Mouse (Mus musculus) C2C12 (cell line): ENCODE data around the gene Stat3. TPM values are rescaled to one million over a fixed set of nuclear protein-coding genes. Genes with fewer than 3 reads are reported as not detected.

Experiments
- H3K27me3 ChIP-seq: one replicate; pipeline ENCODE4 v1.6.1; 2011; ENCODE audit not compliant: control insufficient read depth, insufficient read depth, insufficient read length
- H3K36me3 ChIP-seq: one replicate; pipeline ENCODE4 v1.6.1; 2011; ENCODE audit not compliant: control insufficient read depth, insufficient read depth
- H3K4me3 ChIP-seq: one replicate; pipeline ENCODE4 v1.5.1; 2011; ENCODE audit warnings: mild to moderate bottlenecking, control low read depth; ENCODE audit not compliant: poor library complexity, insufficient read depth, severe bottlenecking
- H3K79me2 ChIP-seq: one replicate; pipeline ENCODE4 v1.6.1; 2011; ENCODE audit not compliant: control insufficient read depth, insufficient read depth
- H3K79me3 ChIP-seq: one replicate; pipeline ENCODE4 v1.6.1; 2011; ENCODE audit warnings: low read depth, control low read depth
- H3ac ChIP-seq: one replicate; pipeline ENCODE3; 2011; ENCODE audit warnings: low read depth; ENCODE audit not compliant: control insufficient read depth, insufficient read length
- CEBPB ChIP-seq: IDR thresholded peaks from one replicate; pipeline ENCODE4 v1.6.1; 2011; ENCODE audit warnings: low read depth, mild to moderate bottlenecking, control low read depth, moderate library complexity
- CTCF ChIP-seq: IDR thresholded peaks from one replicate; pipeline ENCODE4 v1.5.1; 2011; ENCODE audit not compliant: control insufficient read depth, insufficient read depth, insufficient read length
- FOSL1 ChIP-seq: IDR thresholded peaks from one replicate; pipeline ENCODE4 v1.8.0; 2011; ENCODE audit warnings: mild to moderate bottlenecking, low read length; ENCODE audit not compliant: poor library complexity, insufficient read depth, severe bottlenecking
- MAX ChIP-seq: IDR thresholded peaks from one replicate; pipeline ENCODE4 v1.6.1; 2011; ENCODE audit warnings: mild to moderate bottlenecking, control low read depth
- MYOD1 ChIP-seq: IDR thresholded peaks from one replicate; pipeline ENCODE4 v1.6.1; 2011; ENCODE audit warnings: low read depth; ENCODE audit not compliant: control insufficient read depth, insufficient read length
- MYOG ChIP-seq: IDR thresholded peaks from one replicate; pipeline ENCODE4 v1.6.1; 2011; ENCODE audit not compliant: control insufficient read depth, insufficient read length; ENCODE audit errors: extremely low read depth
- USF1 ChIP-seq: IDR thresholded peaks from one replicate; pipeline ENCODE4 v1.6.1; 2011; ENCODE audit warnings: low read depth, mild to moderate bottlenecking, control low read depth, moderate library complexity
- polyA plus RNA-seq: library from polyadenylated mRNA; unstranded; fragments of >200 nt; fragmentation: generic; extraction: Trizol; gene quantifications from one replicate; pipeline ENCODE4 v1.2.1, GENCODE M21; 2012; ENCODE audit warnings: missing spikeins

Gene Stat3
- polyA plus RNA-seq, 1 experiment: 36.1 TPM

- TF ChIP-seq MYOG (no peak), CEBPB (no peak), MAX (no peak), CTCF (no peak), MYOD1 (no peak), USF1 (no peak), FOSL1 (no peak)
- H3K79me3 ChIP-seq: no peaks in the 10 kb centered on the region
- no peaks in the 10 kb centered on the region for H3K27me3 ChIP-seq
- H3K36me3 ChIP-seq: peaks cover 23% of the 10 kb centered on the region
- no peak overlapping the region for H3ac ChIP-seq
- H3K4me3 ChIP-seq: no peak overlapping the region
- H3K79me2 ChIP-seq: no peaks in the 10 kb centered on the region
Observed at GRCm38 (mm10) chr11:100886188-100886740, 53.1 kb downstream of the Stat3 start.

GRCm38 (mm10) chr11:100885472-100885871, 53.9 kb downstream of the Stat3 start:
- Histone ChIP-seq H3K79me2 (no peaks in the 10 kb centered on the region), H3K79me3 (no peaks in the 10 kb centered on the region), H3K36me3 (peaks cover 23% of the 10 kb centered on the region), H3K27me3 (no peaks in the 10 kb centered on the region), H3ac (no peak overlapping the region), H3K4me3 (no peak overlapping the region)
- TF ChIP-seq CEBPB (no peak), MAX (no peak), CTCF (no peak), FOSL1 (no peak), MYOD1 (no peak), MYOG (no peak), USF1 (no peak)

GRCm38 (mm10) chr11:100883640-100884039, 55.7 kb downstream of the Stat3 start:
- no peaks in the 10 kb centered on the region for H3K79me3 ChIP-seq
- H3ac ChIP-seq: no peak overlapping the region
- H3K27me3 ChIP-seq: no peaks in the 10 kb centered on the region
- H3K36me3 ChIP-seq: peaks cover 15% of the 10 kb centered on the region
- no peak overlapping the region for H3K4me3 ChIP-seq
- H3K79me2 ChIP-seq: no peaks in the 10 kb centered on the region
- TF ChIP-seq FOSL1: no peak

- Histone ChIP-seq H3ac (no peak overlapping the region), H3K27me3 (no peaks in the 10 kb centered on the region), H3K4me3 (no peak overlapping the region), H3K79me3 (no peaks in the 10 kb centered on the region), H3K36me3 (no peaks in the 10 kb centered on the region), H3K79me2 (no peaks in the 10 kb centered on the region)
- TF ChIP-seq MYOD1 (no peak), USF1 (no peak), CEBPB (no peak), FOSL1 (no peak), MAX (no peak), MYOG (no peak), CTCF (no peak)
Observed at GRCm38 (mm10) chr11:100879321-100880078, 59.8 kb downstream of the Stat3 start.

GRCm38 (mm10) chr11:100875761-100876160, 63.6 kb downstream of the Stat3 start:
- no peak overlapping the region for H3K4me3 ChIP-seq
- H3ac ChIP-seq: no peak overlapping the region
- TF ChIP-seq CEBPB (no peak), CTCF (no peak), USF1 (no peak), MAX (no peak), MYOD1 (no peak), MYOG (no peak), FOSL1 (no peak)
- H3K27me3 ChIP-seq: no peaks in the 10 kb centered on the region
- no peaks in the 10 kb centered on the region for H3K36me3 ChIP-seq
- H3K79me3 ChIP-seq: no peaks in the 10 kb centered on the region
- H3K79me2 ChIP-seq: no peaks in the 10 kb centered on the region

GRCm38 (mm10) chr11:100870968-100871350, 68.4 kb downstream of the Stat3 start:
- Histone ChIP-seq H3ac (no peak overlapping the region), H3K36me3 (no peaks in the 10 kb centered on the region), H3K27me3 (no peaks in the 10 kb centered on the region), H3K79me3 (no peaks in the 10 kb centered on the region), H3K79me2 (no peaks in the 10 kb centered on the region), H3K4me3 (no peak overlapping the region)
- TF ChIP-seq MYOG: no peak
- TF ChIP-seq CEBPB: no peak
- TF ChIP-seq USF1: no peak
- no peak for TF ChIP-seq FOSL1
- no peak for TF ChIP-seq MAX
- TF ChIP-seq MYOD1: no peak
- no peak for TF ChIP-seq CTCF
